Mouse (Mus musculus) liver, adult 10 weeks (tissue): ENCODE results near the gene Vmn1r123. TPM values are rescaled to one million over a fixed set of nuclear protein-coding genes. Genes with fewer than 3 reads are reported as not detected.

Experiments used
- polyA plus RNA-seq: library from polyadenylated mRNA; stranded (reverse); fragments of 350-450 nt; fragmentation: Illumina TruSeq; extraction: RNeasy Lipid Tissue Mini Kit (QIAGEN cat#74804); gene quantifications from one replicate; pipeline ENCODE4 v1.2.3, GENCODE M21; 2014; ENCODE audit warnings: low read depth, low replicate concordance

Gene Vmn1r123
- not detected for polyA plus RNA-seq

DNA sequence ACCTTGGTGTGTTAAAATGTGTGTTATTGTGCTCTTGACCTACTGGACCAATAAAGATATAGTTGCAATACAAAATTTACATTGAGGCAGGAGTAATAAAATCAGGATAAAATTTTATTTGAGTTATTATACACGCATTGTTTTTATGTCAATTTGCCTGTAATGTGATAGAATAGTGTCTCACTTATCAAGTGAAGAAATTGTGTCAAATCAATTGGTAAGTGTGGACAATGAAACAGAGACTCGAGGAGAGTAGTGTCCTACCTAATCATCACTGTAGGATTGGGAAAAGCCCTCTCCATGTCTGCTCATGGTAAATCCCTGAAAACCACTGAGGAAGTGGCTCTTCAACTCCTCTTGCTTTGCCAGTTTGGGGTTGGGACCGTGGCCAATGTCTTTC, at the start of gene Vmn1r123:
Vmn1r123 (plus strand) TSS at position 301 of the 400 bp plus-strand sequence.

DNA sequence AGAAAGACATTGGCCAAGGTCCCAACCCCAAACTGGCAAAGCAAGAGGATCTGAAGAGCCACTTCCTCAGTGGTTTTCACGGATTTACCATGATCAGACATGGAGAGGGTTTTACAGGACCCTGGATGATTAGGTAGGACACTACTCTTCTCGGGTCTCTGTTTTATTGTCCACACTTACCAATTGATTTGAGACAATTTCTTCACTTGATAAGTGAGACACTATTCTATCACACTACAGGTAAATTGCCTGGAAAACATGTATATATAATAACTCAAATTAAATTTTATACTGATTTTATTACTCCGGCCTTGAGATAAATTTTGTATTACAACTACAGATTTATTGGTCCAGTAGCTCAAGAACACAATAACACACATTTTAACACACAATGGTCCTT, 28.0 kb upstream of the Vmn1r123 start, which contains the start of gene Vmn1r122:
Vmn1r122 (minus strand) TSS at position 101 of the 400 bp plus-strand sequence.

DNA sequence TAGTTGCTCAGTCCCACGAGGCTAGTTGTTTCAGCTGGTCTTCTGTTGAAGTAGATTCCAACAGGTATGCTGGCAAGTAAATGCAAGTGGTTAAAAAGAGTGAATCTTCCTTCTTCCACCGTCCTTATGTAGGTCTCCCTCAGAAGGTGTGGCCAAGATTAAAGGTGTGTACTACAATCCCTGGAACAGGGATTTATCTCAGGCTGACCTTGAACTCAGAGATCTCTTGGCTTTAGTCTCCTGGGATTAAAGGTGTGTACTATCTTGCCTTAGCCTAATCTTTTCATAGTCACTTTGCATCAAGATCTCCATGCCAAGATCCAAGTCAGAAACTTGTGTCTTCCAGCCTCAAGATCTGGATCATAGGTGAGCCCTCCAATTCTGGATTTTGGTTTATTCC, 28.3 kb downstream of the Vmn1r123 start, which contains the start of gene Gm5157:
Gm5157 (minus strand) TSS at position 101 of the 400 bp plus-strand sequence.

Other genes starting within 250 kb of the Vmn1r123 start
- not detected for gene Vmn1r118, start 249.8 kb upstream of the Vmn1r123 start, polyA plus RNA-seq
- gene Vmn1r119, start 149.7 kb upstream of the Vmn1r123 start, polyA plus RNA-seq = not detected
- not detected for gene Vmn1r120, start 108.4 kb upstream of the Vmn1r123 start, polyA plus RNA-seq
- gene Vmn1r121, start 63.7 kb upstream of the Vmn1r123 start, polyA plus RNA-seq = not detected
- gene Vmn1r122, start 28.1 kb upstream of the Vmn1r123 start, polyA plus RNA-seq = not detected
- gene Gm5157, start 28.2 kb downstream of the Vmn1r123 start, polyA plus RNA-seq = not detected
- not detected for gene Vmn1r124, start 98.4 kb downstream of the Vmn1r123 start, polyA plus RNA-seq
- not detected for gene Vmn1r125, start 110.0 kb downstream of the Vmn1r123 start, polyA plus RNA-seq
- gene Vmn1r126, start 139.3 kb downstream of the Vmn1r123 start, polyA plus RNA-seq = not detected
- not detected for gene Vmn1r127, start 157.7 kb downstream of the Vmn1r123 start, polyA plus RNA-seq
- not detected for gene Vmn1r128, start 187.2 kb downstream of the Vmn1r123 start, polyA plus RNA-seq
- not detected for gene Vmn1r129, start 199.1 kb downstream of the Vmn1r123 start, polyA plus RNA-seq